Mouse (Mus musculus) thymus, adult 2 months (tissue): ENCODE measurements around the gene Kif13a. TPM values are rescaled to one million over a fixed set of nuclear protein-coding genes. Genes with fewer than 3 reads are reported as not detected.

Experiments used
- DNase-seq: peaks from one replicate; pipeline ENCODE4 v3.0.0; 2021
- H3K27ac ChIP-seq: fragments of 200-500 bp; 2 replicates; pipeline ENCODE4 v1.5.1; 2012; ENCODE audit warnings: low read length, control low read depth; ENCODE audit not compliant: control insufficient read depth, insufficient read depth
- H3K27me3 ChIP-seq: fragments of 200-500 bp; 2 replicates; pipeline ENCODE4 v1.6.1; 2012; ENCODE audit warnings: mild to moderate bottlenecking, low read length, moderate library complexity, mixed read lengths; ENCODE audit not compliant: control insufficient read depth, insufficient read depth
- H3K36me3 ChIP-seq: fragments of 200-500 bp; 2 replicates; pipeline ENCODE4 v1.6.1; 2012; ENCODE audit warnings: mild to moderate bottlenecking, low read length, moderate library complexity; ENCODE audit not compliant: control insufficient read depth, insufficient read depth
- H3K4me1 ChIP-seq: fragments of 200-500 bp; replicated peaks from 2 replicates; pipeline ENCODE4 v1.6.1; 2012; ENCODE audit warnings: low read length; ENCODE audit not compliant: control insufficient read depth, insufficient read depth
- H3K4me3 ChIP-seq: fragments of 200-500 bp; 2 replicates; pipeline ENCODE4 v1.5.1; 2012; ENCODE audit warnings: mild to moderate bottlenecking, low read length, control low read depth, moderate library complexity; ENCODE audit not compliant: control insufficient read depth, insufficient read depth
- CTCF ChIP-seq: fragments of 200-500 bp; IDR thresholded peaks from 2 replicates; pipeline ENCODE4 v1.5.1; 2012; ENCODE audit warnings: mild to moderate bottlenecking, control low read depth, low read length, moderate library complexity, borderline replicate concordance; ENCODE audit not compliant: control insufficient read depth, poor library complexity, insufficient read depth; ENCODE audit errors: extremely low read depth
- POLR2A ChIP-seq: fragments of 200-500 bp; IDR thresholded peaks from 2 replicates; pipeline ENCODE4 v1.6.1; 2012; ENCODE audit warnings: mild to moderate bottlenecking, low read length, control low read depth, moderate library complexity; ENCODE audit not compliant: control insufficient read depth, poor library complexity, insufficient read depth; ENCODE audit errors: extremely low read depth
- WGBS: fragments of 180-500 bp; shearing (Covaris S2); methylation state at CpG from one replicate; pipeline ENCODE4 v1.1.7; 2018; 5-methylcytosine and 5-hydroxymethylcytosine counted together
- polyA plus RNA-seq: library from polyadenylated mRNA; depleted of rRNA; stranded (reverse); fragments of >200 nt; gene quantifications from 2 replicates; pipeline ENCODE4 v1.2.3, GENCODE M21; 2012; rRNA removed

The Kif13a gene
- polyA plus RNA-seq, 1 experiment = 6.4 TPM

GRCm38 (mm10) chr13:46703138-46703537, 226.5 kb downstream of the Kif13a start:
- no peak for TF ChIP-seq CTCF
- TF ChIP-seq POLR2A = no peak
- DNase-seq = peak; percentile 41
- WGBS = 89% methylated on average over 5 of the region's 5 CpGs
- no peak overlapping the region for H3K4me3 ChIP-seq
- no peak overlapping the region for H3K27ac ChIP-seq
- peaks cover 41% of the 10 kb centered on the region for H3K36me3 ChIP-seq
- no peaks in the 10 kb centered on the region for H3K4me1 ChIP-seq
- H3K27me3 ChIP-seq = no peaks in the 10 kb centered on the region

- Histone ChIP-seq H3K27me3 (no peaks in the 10 kb centered on the region), H3K27ac (no peak overlapping the region), H3K4me3 (no peak overlapping the region), H3K4me1 (no peaks in the 10 kb centered on the region), H3K36me3 (peaks cover 44% of the 10 kb centered on the region)
- 87% methylated on average over 2 of the region's 2 CpGs for WGBS
- DNase-seq = no peak
- TF ChIP-seq CTCF (no peak), POLR2A (no peak)
These were observed 228.2 kb downstream of the Kif13a start for GRCm38 (mm10) chr13:46701486-46701885.

GRCm38 (mm10) chr13:46699372-46699771, 230.3 kb downstream of the Kif13a start:
- 98% methylated on average over 1 of the region's 1 CpGs for WGBS
- no peak for DNase-seq
- no peaks in the 10 kb centered on the region for H3K4me1 ChIP-seq
- H3K36me3 ChIP-seq = peaks cover 56% of the 10 kb centered on the region
- no peak overlapping the region for H3K4me3 ChIP-seq
- no peak overlapping the region for H3K27ac ChIP-seq
- TF ChIP-seq POLR2A = no peak
- no peak for TF ChIP-seq CTCF
- H3K27me3 ChIP-seq = no peaks in the 10 kb centered on the region

Other genes with a start within 250 kb of the Kif13a start
- 164 and 182 TPM in 2 replicates for gene Nup153, start 201.9 kb downstream of the Kif13a start, polyA plus RNA-seq
- gene Nhlrc1, start 85.0 kb upstream of the Kif13a start, polyA plus RNA-seq = 1.3 and 1.7 TPM in 2 replicates
- gene Kdm1b, start 113.6 kb upstream of the Kif13a start, polyA plus RNA-seq = 23.6 and 25.2 TPM in 2 replicates
- gene Tpmt, start 114.9 kb upstream of the Kif13a start, polyA plus RNA-seq = 2.1 and 3.1 TPM in 2 replicates
- gene Dek, start 176.3 kb upstream of the Kif13a start, polyA plus RNA-seq = 50.4 and 109 TPM in 2 replicates
- gene Rnf144b, start 192.8 kb upstream of the Kif13a start, polyA plus RNA-seq = 5.1 and 5.4 TPM in 2 replicates